Mouse (Mus musculus): ENCODE data around the gene Pkp1. TPM values are rescaled to one million over a fixed set of nuclear protein-coding genes. Genes with fewer than 3 reads are reported as not detected.

The Pkp1 gene
- polyA plus RNA-seq, 2 experiments, result 31.2 to 41.5 TPM

DNA sequence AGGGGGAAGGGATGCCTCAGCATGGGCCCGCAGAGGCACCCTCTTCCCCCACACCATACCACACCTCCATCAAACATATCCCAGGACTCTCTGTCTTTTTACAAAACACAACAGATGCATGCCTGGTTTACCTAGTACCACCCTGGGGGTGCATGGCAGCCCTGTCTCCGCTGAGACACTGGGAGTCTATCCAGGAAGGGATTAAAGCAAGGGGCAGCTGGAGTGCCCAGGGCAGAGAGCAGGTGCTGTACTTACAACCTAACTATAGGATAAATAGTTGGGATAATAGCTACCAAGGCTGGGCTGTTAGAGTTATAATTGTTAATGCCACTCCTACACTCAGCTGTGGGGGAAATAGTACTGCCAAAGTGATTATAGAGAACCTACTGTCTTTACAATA, 29.9 kb upstream of the Pkp1 start:
- Histone ChIP-seq H3K36me3 (ENCODE audit: control insufficient read depth, insufficient read depth, low read length) (no peaks in the 10 kb centered on the region), H3K4me2 (replicated peaks; ENCODE audit: low read depth, low read length, severe bottlenecking) (no peak overlapping the region), H3K4me3 (replicated peaks; ENCODE audit: low read length) (no peak overlapping the region), H3K9ac (ENCODE audit: low read depth, low read length, severe bottlenecking) (no peak overlapping the region), H3K9me3 (ENCODE audit: control insufficient read depth, low read length) (no peaks in the 10 kb centered on the region), H3K27me3 (ENCODE audit: control insufficient read depth, insufficient read depth, low read length) (no peaks in the 10 kb centered on the region), H3K4me1 (ENCODE audit: control insufficient read depth, insufficient read depth, low read length) (no peaks in the 10 kb centered on the region), H3K27ac (replicated peaks; ENCODE audit: low read depth, low read length) (no peak overlapping the region)
- DNase-seq (ENCODE audit: low spot score), result no peak
- ATAC-seq (ENCODE audit: low FRiP score, low read depth), result no peak
- 59% methylated on average over 2 of the region's 2 CpGs for WGBS
- TF ChIP-seq POLR2A (IDR thresholded peaks at IDR 0.05; ENCODE audit: borderline replicate concordance, extremely low read depth, insufficient read depth, insufficient read length), result no peak

DNA sequence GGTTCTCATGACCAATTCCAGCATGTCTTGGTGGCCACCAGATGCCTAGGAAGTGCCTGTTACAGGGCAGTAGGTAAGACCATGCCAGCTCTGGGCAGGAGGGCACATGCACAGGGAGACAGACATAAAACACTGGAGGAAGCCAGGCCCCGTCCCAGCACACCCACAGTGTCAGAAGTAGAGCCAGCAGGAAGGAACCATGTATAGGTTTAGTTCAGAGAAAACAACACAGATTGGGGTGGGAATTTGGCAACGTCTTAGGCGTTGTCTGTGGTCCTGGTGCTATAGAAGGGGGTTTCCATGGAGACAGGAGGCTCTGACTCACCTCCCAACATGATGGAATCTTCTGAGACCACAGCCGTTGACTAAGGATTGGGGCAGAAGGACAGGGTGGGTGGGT, 27.2 kb upstream of the Pkp1 start:
- no peaks in the 10 kb centered on the region for H3K9me3 ChIP-seq (ENCODE audit: control insufficient read depth, low read length)
- no peak overlapping the region for H3K4me2 ChIP-seq (replicated peaks; ENCODE audit: low read depth, low read length, severe bottlenecking)
- no peak for TF ChIP-seq POLR2A (IDR thresholded peaks at IDR 0.05; ENCODE audit: borderline replicate concordance, extremely low read depth, insufficient read depth, insufficient read length)
- ATAC-seq (ENCODE audit: low FRiP score, low read depth) (no peak), DNase-seq (ENCODE audit: low spot score) (no peak)
- no peaks in the 10 kb centered on the region for H3K27me3 ChIP-seq (ENCODE audit: control insufficient read depth, insufficient read depth, low read length)
- H3K4me1 ChIP-seq (ENCODE audit: control insufficient read depth, insufficient read depth, low read length), result no peaks in the 10 kb centered on the region
- WGBS, result 61% methylated on average over 4 of the region's 4 CpGs
- H3K4me3 ChIP-seq (replicated peaks; ENCODE audit: low read length), result no peak overlapping the region
- H3K27ac ChIP-seq (replicated peaks; ENCODE audit: low read depth, low read length), result no peak overlapping the region
- no peaks in the 10 kb centered on the region for H3K36me3 ChIP-seq (ENCODE audit: control insufficient read depth, insufficient read depth, low read length)
- H3K9ac ChIP-seq (ENCODE audit: low read depth, low read length, severe bottlenecking), result no peak overlapping the region

GRCm38 (mm10) chr1:135945711-135946110, 26.7 kb upstream of the Pkp1 start:
- Histone ChIP-seq H3K4me2 (replicated peaks; ENCODE audit: low read depth, low read length, severe bottlenecking) (no peak overlapping the region), H3K9ac (ENCODE audit: low read depth, low read length, severe bottlenecking) (no peak overlapping the region), H3K4me1 (ENCODE audit: control insufficient read depth, insufficient read depth, low read length) (no peaks in the 10 kb centered on the region), H3K9me3 (ENCODE audit: control insufficient read depth, low read length) (no peaks in the 10 kb centered on the region), H3K27me3 (ENCODE audit: control insufficient read depth, insufficient read depth, low read length) (no peaks in the 10 kb centered on the region), H3K36me3 (ENCODE audit: control insufficient read depth, insufficient read depth, low read length) (no peaks in the 10 kb centered on the region), H3K27ac (replicated peaks; ENCODE audit: low read depth, low read length) (no peak overlapping the region), H3K4me3 (replicated peaks; ENCODE audit: low read length) (no peak overlapping the region)
- 9% methylated on average over 7 of the region's 7 CpGs for WGBS
- no peak for TF ChIP-seq POLR2A (IDR thresholded peaks at IDR 0.05; ENCODE audit: borderline replicate concordance, extremely low read depth, insufficient read depth, insufficient read length)
- no peak for ATAC-seq (ENCODE audit: low FRiP score, low read depth)
- no peak for DNase-seq (ENCODE audit: low spot score)

DNA sequence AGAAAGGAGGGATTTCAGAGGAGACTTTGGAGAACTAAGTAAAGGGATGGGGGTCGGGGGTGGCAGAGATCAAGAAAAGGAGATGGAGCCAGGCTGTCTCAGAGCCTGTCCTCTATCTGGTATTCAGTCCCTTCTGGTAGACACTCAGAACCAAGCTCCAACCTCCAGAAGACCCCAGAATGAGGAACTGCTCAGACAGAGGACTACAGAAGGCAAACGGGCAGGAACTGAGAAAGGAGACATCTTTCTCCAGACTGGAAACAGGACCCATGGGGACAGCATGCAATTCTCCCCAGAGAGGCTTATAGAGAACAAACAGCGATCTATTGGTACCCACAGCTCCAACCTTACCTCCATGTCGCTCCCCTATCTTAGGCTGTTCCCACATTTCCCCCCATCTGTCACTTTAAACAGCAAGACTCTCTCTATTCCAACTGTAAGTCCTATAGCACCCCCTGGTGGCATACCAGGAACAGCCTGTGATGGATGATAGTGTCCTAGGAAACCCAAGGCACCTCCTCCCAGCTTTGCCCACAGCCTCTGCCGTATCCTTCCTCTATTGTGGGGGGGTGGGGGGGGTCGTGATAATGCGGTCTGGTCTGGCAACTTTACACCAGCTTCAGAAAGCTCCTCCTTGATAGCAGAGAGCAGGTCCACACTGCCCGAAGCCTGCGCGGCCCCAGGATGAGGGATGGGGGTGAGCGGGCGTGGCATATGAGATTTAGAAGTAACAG, 25.7 kb upstream of the Pkp1 start:
- ATAC-seq (ENCODE audit: low FRiP score, low read depth), result peak; percentile 54; the same call in 1 of the 2 replicates
- H3K9ac ChIP-seq (ENCODE audit: low read depth, low read length, severe bottlenecking), result no peak overlapping the region

GRCm38 (mm10) chr1:135943713-135944112, 24.7 kb upstream of the Pkp1 start:
- Histone ChIP-seq H3K9ac (ENCODE audit: low read depth, low read length, severe bottlenecking) (no peak overlapping the region), H3K4me3 (replicated peaks; ENCODE audit: low read length) (no peak overlapping the region), H3K27ac (replicated peaks; ENCODE audit: low read depth, low read length) (no peak overlapping the region), H3K4me2 (replicated peaks; ENCODE audit: low read depth, low read length, severe bottlenecking) (no peak overlapping the region), H3K27me3 (ENCODE audit: control insufficient read depth, insufficient read depth, low read length) (no peaks in the 10 kb centered on the region), H3K9me3 (ENCODE audit: control insufficient read depth, low read length) (no peaks in the 10 kb centered on the region), H3K36me3 (ENCODE audit: control insufficient read depth, insufficient read depth, low read length) (no peaks in the 10 kb centered on the region), H3K4me1 (ENCODE audit: control insufficient read depth, insufficient read depth, low read length) (no peaks in the 10 kb centered on the region)
- DNase-seq (ENCODE audit: low spot score) (no peak), ATAC-seq (ENCODE audit: low FRiP score, low read depth) (no peak)
- no peak for TF ChIP-seq POLR2A (IDR thresholded peaks at IDR 0.05; ENCODE audit: borderline replicate concordance, extremely low read depth, insufficient read depth, insufficient read length)
- 89% methylated on average over 2 of the region's 2 CpGs for WGBS

More for the DNA sequence above, 25.7 kb upstream of the Pkp1 start:
- H3K4me2 ChIP-seq (replicated peaks; ENCODE audit: low read depth, low read length, severe bottlenecking), result no peak overlapping the region
- no peaks in the 10 kb centered on the region for H3K9me3 ChIP-seq (ENCODE audit: control insufficient read depth, low read length)
- no peaks in the 10 kb centered on the region for H3K4me1 ChIP-seq (ENCODE audit: control insufficient read depth, insufficient read depth, low read length)
- no peak for TF ChIP-seq POLR2A (IDR thresholded peaks at IDR 0.05; ENCODE audit: borderline replicate concordance, extremely low read depth, insufficient read depth, insufficient read length)
- WGBS, result 44% methylated on average over 12 of the region's 12 CpGs
- no peak overlapping the region for H3K4me3 ChIP-seq (replicated peaks; ENCODE audit: low read length)
- no peaks in the 10 kb centered on the region for H3K27me3 ChIP-seq (ENCODE audit: control insufficient read depth, insufficient read depth, low read length)
- H3K36me3 ChIP-seq (ENCODE audit: control insufficient read depth, insufficient read depth, low read length), result no peaks in the 10 kb centered on the region
- DNase-seq (ENCODE audit: low spot score), result peak; percentile 93
- H3K27ac ChIP-seq (replicated peaks; ENCODE audit: low read depth, low read length), result no peak overlapping the region
